Mouse (Mus musculus) layer of hippocampus, adult 2 months (tissue): ENCODE data around the gene Flg. TPM values are rescaled to one million over a fixed set of nuclear protein-coding genes. Genes with fewer than 3 reads are reported as not detected.
A peak's percentile ranks its signal among the peaks of the same experiment; 100 is the strongest.

Experiments
- DNase-seq, 2 experiments: peaks; one replicate each; pipeline ENCODE4 v3.0.0; 2022; ENCODE audit warnings: low spot score in 2 of 2
- H3K27ac ChIP-seq: fragments of 200-600 bp; 2 replicates; pipeline ENCODE4 v1.8.1; 2022
- H3K4me3 ChIP-seq: fragments of 200-600 bp; 2 replicates; pipeline ENCODE4 v1.8.1; 2022; ENCODE audit warnings: mild to moderate bottlenecking
- CTCF ChIP-seq: fragments of 200-600 bp; conservative IDR thresholded peaks from 2 replicates; pipeline ENCODE4 v1.8.1; 2022; ENCODE audit warnings: antibody characterized with exemption, mild to moderate bottlenecking, moderate library complexity
- long read RNA-seq, 2 experiments: library from polyadenylated mRNA; stranded (forward); transcript quantifications; one replicate each; pipeline ENCODE4 v2.0.0; 2021; ENCODE audit warnings: borderline mapping rate in 2 of 2
- total RNA-seq, 2 experiments: library from RNA; stranded (reverse); gene quantifications; 2 replicates each; pipeline ENCODE4 v1.2.3; 2021

The Flg gene
- total RNA-seq, result not detected
- long read RNA-seq, experiment 1, result 0 reads
- long read RNA-seq, experiment 2, result 0 reads

DNA sequence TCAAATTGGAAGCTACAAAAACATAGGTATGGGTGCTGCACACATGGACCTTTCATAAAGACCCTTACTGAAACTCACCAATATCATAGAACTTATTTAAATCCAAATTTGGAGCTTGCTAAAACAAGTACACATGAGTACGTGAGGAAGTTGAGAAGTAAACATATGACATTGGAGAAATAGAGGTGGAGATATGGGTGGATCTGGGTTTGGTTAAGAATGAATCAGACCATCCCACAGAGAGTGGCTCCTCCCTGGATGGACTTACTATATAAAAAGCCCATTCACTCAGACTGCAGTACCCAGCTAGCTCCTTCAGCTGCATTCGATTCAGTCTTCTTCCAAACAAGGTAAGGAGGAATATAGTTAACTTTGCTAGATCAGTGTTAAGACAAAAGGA, at the start of gene Flg:
TSS of gene Flg (plus strand) at position 301 of the 400 bp plus-strand sequence.
- no peak within 1 kb of the TSS for H3K4me3 ChIP-seq
- no peak within 1 kb of the TSS for H3K27ac ChIP-seq
- no peak for DNase-seq
- no peak for TF ChIP-seq CTCF

DNA sequence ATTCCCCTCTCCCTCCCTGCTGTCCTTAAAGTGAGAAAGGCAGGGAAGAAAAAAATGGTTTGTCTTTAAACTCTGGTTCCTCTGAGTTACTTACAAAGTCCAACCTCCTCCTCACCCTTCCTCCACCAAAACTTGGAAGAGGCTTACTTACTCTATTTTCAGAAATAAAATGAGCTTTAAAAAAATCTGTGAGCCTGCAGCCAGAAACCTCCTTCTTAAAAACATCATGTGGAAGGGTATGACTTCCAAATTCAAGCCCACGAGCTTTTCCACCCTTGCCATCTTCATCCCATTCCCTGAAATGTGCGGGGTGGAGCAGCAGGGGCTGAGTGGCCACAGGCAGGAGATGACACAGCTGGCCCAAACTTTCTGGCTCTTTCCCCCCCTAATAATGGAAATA, 24.2 kb downstream of the Flg start:
- TF ChIP-seq CTCF, result no peak
- no peak overlapping the region for H3K27ac ChIP-seq
- H3K4me3 ChIP-seq, result no peak overlapping the region
- DNase-seq, result no peak

DNA sequence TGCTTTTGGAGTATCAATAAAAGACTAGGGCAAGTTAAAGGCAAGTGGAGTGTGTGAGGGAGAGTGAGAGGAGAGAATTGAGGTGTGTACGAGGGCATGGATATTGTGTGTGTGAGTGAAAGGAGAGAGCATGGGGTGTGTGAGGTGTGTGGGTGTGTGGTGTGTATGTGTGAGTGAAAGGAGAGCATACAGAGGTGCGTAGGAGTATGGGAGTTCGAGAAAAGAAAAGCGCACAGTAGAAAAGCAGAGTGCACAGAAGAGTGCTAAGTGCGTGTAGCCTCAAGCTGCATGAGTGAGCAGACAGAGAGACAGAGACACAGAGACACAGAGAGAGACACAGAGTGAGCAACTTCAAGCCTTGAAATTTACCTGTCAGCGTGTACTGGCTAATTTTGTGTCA, 26.5 kb downstream of the Flg start:
- Histone ChIP-seq H3K27ac (no peak overlapping the region), H3K4me3 (no peak overlapping the region)
- no peak for TF ChIP-seq CTCF
- DNase-seq, result no peak

DNA sequence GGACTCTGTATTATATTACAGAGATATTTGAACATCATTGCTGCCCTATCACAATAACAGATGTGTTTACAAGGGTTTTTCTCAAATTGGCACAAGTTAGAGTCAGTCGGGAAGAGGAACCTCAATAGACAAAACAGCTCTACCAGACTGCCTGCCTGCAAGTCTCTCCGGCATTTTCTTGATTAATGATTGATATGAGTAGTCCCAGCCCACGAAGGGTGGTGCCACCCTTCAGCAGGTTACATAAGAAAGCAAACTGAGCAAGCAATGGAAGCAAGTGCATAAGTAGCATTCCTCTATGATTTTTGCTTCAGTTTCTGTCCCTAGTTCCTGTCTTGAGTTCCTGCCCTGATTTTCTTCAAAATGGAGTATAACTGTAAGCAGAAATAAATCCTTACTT, 28.6 kb downstream of the Flg start:
- DNase-seq, result no peak
- no peak for TF ChIP-seq CTCF
- no peak overlapping the region for H3K4me3 ChIP-seq
- H3K27ac ChIP-seq, result no peak overlapping the region

DNA sequence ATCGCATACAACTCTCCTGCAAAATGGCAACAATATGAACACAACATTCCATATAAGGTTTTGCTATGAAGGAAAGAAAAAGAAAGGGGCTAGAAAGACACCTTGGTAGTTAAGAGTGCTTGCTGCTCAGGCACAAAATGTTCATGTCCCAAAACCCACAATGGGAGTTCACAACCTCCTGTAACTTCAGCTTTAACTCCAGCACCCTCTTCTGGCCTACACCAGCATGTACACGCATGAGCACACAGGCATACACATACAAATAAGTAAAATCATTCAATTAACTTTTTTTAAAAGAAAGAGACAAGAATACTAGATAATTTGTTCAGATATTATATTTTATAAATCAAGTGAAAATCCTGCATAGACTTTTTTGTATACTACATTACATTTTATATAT, 32.8 kb downstream of the Flg start:
- H3K4me3 ChIP-seq, result no peak overlapping the region
- H3K27ac ChIP-seq, result no peak overlapping the region
- DNase-seq, result no peak
- peak; percentile 69 for TF ChIP-seq CTCF

DNA sequence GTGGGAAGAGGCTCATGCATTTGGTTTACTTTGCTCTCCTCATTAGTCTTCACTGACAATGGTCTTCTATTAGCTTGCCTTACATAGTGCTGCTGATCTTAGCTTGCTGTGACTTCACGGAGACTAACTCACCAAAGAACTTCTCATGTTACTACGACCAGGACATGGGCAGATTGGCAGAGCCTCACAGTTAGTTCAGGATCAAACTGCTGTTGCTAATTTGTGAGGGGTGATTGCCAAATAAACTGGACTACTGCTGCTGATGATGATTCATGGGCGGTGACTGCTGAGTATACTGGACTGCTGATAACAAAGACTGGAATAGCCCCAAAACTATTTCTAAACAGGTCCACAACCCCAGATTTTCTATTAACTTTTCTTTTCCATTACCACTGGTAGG, 38.0 kb downstream of the Flg start:
- Histone ChIP-seq H3K4me3 (no peak overlapping the region), H3K27ac (no peak overlapping the region)
- no peak for DNase-seq
- no peak for TF ChIP-seq CTCF

DNA sequence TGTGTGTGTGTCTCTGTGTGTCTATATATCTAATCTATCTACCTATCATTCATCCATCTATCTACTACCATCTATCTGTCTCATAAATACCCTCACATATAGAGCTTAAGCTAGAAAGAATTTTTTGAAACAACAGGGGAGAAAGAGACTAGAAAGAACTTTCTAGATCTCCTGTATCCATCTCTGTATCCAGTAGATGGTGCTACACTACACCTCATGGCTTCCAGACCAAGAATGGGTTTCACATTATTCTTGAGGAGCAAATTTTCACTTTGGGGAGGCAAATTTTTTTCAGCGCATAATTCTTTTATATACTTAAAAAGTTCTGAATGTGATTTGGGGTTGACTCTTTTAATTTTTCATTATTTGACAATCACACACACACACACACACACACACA, 41.1 kb downstream of the Flg start:
- DNase-seq, result peak; percentile 7 to 16
- Histone ChIP-seq H3K27ac (no peak overlapping the region), H3K4me3 (no peak overlapping the region)
- TF ChIP-seq CTCF, result peak; percentile 84

DNA sequence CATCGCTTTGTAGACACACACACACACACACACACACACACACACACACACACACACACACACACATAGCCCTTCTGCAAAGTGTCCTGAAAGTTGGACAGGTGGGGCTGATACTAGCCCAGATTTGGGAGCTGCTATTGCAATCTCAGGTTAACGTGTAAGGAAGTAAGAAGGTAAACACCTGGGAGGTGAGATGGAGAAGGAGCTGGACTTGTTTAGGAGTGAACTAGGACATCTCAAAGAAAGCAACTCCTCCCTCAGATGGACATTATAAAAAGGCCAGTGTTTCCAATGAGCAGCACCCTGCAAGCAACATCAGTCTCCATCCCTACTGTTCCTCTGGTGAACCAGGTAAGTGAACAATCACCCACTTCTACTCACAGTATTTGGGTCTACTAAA, 46.1 kb downstream of the Flg start, which contains the start of gene Hrnr:
TSS of gene Hrnr (plus strand) at position 301 of the 400 bp plus-strand sequence.
- H3K27ac ChIP-seq, result no peak within 1 kb of the TSS
- no peak for DNase-seq
- TF ChIP-seq CTCF, result no peak
- H3K4me3 ChIP-seq, result no peak within 1 kb of the TSS

DNA sequence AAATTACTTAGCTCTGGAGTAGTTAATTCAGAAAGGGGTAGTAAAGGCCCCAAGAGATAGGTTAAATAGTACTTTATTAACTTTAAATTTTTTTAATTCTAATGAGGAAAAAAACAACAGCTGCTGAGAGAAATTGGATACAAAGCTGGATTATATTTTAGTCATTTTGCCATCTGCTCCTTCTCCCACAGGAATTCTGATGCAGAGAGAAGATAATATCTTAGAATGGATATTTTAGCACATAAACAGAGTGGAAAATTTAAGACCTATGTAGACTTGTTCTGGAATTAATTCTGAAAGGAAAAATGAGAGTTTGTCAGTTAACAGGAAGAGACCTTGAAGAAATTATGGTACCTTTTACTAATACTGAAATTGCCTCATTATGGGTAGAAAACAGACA, 64.4 kb downstream of the Flg start:
- peak in 1 of 2 experiments; percentile 39 for DNase-seq
- Histone ChIP-seq H3K27ac (peak overlapping the region; percentile 80), H3K4me3 (no peak overlapping the region)
- no peak for TF ChIP-seq CTCF

DNA sequence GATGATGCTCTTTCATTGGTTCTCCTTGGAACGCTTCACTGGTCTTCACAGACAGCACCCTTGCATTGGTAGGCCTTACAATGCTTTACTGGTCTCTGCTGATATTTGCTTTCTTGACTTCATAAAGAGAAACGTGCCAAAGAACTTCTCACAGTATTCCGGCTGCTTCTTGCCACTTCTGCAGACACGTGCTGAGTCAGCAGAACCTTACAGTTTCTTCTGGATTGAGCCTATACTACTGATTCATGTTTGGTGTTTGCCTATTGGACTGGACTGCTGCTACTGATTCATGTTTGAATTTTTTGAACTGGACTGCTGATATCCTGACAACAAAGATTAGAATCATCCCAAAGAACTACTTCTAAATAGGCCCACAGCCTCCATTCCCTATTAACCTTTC, 66.7 kb downstream of the Flg start:
- Histone ChIP-seq H3K27ac (peak overlapping the region; percentile 55; the same call in 1 of the 2 replicates), H3K4me3 (no peak overlapping the region)
- DNase-seq, result no peak
- no peak for TF ChIP-seq CTCF

Other genes starting within 250 kb of the Flg start
- not detected for gene Gm4858, start 204.7 kb upstream of the Flg start, total RNA-seq
- not detected for gene Crnn, start 128.7 kb upstream of the Flg start, total RNA-seq
- gene Flg2, start 76.2 kb upstream of the Flg start, total RNA-seq, result not detected
- gene Hrnr, start 46.2 kb downstream of the Flg start, total RNA-seq, result not detected
- gene Rptn, start 120.2 kb downstream of the Flg start, total RNA-seq, result not detected
- 1 to 10 TPM; 1.4 to 1.6 TPM for gene Tchh, start 168.8 kb downstream of the Flg start, total RNA-seq
- not detected for gene Tchhl1, start 195.2 kb downstream of the Flg start, total RNA-seq
- 1 to 10 TPM; 6.8 to 7.4 TPM for gene S100a11, start 247.0 kb downstream of the Flg start, total RNA-seq